Mouse (Mus musculus): ENCODE measurements around the gene Rfx4. TPM values are rescaled to one million over a fixed set of nuclear protein-coding genes. Genes with fewer than 3 reads are reported as not detected.

Rfx4 gene
- polyA plus RNA-seq (2016; fragmentation: Nextera tagmentation; extraction: Ambion mirVana): 53.5 and 56.0 TPM in 2 replicates

DNA sequence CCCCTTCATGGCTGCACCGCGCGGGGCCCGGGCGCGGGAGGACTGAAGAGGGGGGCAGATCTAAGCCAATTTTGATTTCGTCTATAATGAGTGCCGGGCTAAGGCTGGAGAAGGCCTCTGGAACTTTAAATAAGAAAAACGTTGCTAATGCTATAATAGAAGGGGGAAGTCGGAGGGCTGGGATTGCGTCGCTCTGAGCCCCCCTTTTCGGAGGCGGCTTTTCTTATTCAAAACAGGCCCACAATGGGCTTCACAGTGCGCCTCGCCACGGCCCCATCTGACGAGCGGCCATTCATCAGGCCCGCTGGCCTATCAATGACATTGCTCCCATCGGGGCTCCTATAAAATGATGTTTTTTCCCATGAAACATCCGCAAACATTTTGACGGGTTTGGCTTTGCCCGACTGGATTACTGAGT is at the start of gene Rfx4:
Rfx4 (plus strand) TSS at position 277 of the 418 bp plus-strand sequence.
- Histone ChIP-seq H3K4me2 (replicated peaks) (peak within 1 kb of the TSS; percentile 73), H3K27me3 (peaks cover 47% of the 10 kb centered on the region), H3K9me3 (no peaks in the 10 kb centered on the region), H3K4me1 (peaks cover 66% of the 10 kb centered on the region), H3K9ac (replicated peaks) (peak within 1 kb of the TSS; percentile 86), H3K27ac (replicated peaks) (peak within 1 kb of the TSS; percentile 93), H3K36me3 (no peaks in the 10 kb centered on the region), H3K4me3 (peak within 1 kb of the TSS; percentile 68)
- WGBS: under 1% methylated on average over 24 of the region's 24 CpGs
- ATAC-seq (ENCODE audit: low FRiP score, low read depth): peak; percentile 78

- Histone ChIP-seq H3K4me2 (replicated peaks) (no peak overlapping the region), H3K36me3 (0 out of 2 replicates have a peak, but pooled peaks cover 4% of the 10 kb centered on the region), H3K9me3 (no peaks in the 10 kb centered on the region), H3K4me1 (peaks cover 54% of the 10 kb centered on the region), H3K4me3 (no peak overlapping the region), H3K9ac (replicated peaks) (no peak overlapping the region), H3K27ac (replicated peaks) (peak overlapping the region; percentile 30; the same call in 1 of the 2 replicates), H3K27me3 (peaks cover 28% of the 10 kb centered on the region)
- no peak for ATAC-seq (ENCODE audit: low FRiP score, low read depth)
- 22% methylated on average over 8 of the region's 8 CpGs for WGBS
These were observed 49.3 kb upstream of the Rfx4 start for GRCm38 (mm10) chr10:84706543-84706942.

GRCm38 (mm10) chr10:84707226-84707625 is 48.6 kb upstream of the Rfx4 start:
- Histone ChIP-seq H3K4me1 (peaks cover 61% of the 10 kb centered on the region), H3K4me2 (replicated peaks) (no peak overlapping the region), H3K27me3 (peaks cover 26% of the 10 kb centered on the region), H3K9ac (replicated peaks) (no peak overlapping the region), H3K9me3 (no peaks in the 10 kb centered on the region), H3K4me3 (no peak overlapping the region), H3K27ac (replicated peaks) (peak overlapping the region; percentile 79), H3K36me3 (0 out of 2 replicates have a peak, but pooled peaks cover 3% of the 10 kb centered on the region)
- 23% methylated on average over 6 of the region's 6 CpGs for WGBS
- 0 out of 2 replicates have a peak, but pooled peaks have one; percentile 8 for ATAC-seq (ENCODE audit: low FRiP score, low read depth)

DNA sequence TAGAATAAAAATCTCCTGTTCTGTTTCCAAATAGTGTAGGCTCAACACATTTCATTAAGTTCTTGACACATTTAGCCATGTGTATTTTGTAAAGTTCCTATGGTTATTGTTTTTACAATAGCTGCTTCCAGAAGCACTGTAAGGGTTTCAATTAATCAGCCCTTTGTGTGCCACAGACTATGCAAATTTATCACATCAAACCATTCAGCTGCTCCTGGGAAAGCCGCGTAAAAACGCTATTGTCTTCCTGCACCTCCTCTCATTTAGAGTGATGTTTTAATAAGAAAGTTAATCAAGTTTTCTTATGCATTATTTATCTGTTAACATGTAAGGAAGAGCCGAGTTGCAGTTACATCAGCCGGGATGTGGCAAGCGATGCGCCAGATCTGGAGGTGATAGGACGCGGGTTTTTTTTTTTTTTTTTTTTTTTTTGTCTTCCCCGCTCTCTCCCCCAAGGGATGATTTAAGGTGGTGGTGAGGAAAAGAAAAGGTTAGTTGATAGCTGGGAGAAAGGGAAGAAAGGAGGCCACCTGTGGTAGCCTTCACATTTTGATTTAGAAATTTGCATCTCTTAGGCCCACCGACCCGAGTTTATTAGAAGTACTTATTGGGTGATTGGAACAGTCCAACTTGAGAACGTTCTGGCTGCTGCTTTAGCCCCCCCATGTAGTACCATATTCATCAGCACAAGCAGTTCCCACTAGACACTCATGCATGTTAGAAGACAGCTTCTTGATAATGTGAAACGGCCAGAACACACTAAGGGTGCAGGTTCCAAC is 47.9 kb upstream of the Rfx4 start:
- peaks cover 68% of the 10 kb centered on the region for H3K4me1 ChIP-seq
- no peak for ATAC-seq (ENCODE audit: low FRiP score, low read depth)
- no peak overlapping the region for H3K4me3 ChIP-seq
- H3K4me2 ChIP-seq (replicated peaks): no peak overlapping the region
- no peaks in the 10 kb centered on the region for H3K9me3 ChIP-seq
- WGBS: 10% methylated on average over 14 of the region's 14 CpGs
- peaks cover 24% of the 10 kb centered on the region for H3K27me3 ChIP-seq
- H3K9ac ChIP-seq (replicated peaks): no peak overlapping the region
- H3K36me3 ChIP-seq: no peaks in the 10 kb centered on the region
- H3K27ac ChIP-seq (replicated peaks): peak overlapping the region; percentile 79

DNA sequence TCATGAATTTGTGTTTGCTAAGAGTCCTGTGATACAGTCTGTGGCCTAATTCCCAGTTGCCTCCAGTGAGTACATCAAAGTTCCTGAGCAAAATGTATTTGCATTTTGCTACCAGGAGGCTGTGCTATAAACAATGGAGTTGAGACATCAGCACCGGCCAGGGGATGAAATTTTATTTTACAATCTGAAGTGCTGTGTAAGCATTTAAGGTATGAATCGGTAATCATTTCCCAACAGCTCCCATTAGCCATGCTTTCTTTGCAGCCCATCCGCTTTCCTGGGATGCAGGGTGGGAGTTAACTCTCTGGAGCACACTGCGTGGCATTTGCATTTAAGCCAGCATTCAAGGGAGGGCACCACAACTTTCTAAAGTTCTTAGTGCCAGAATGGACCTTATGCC is 45.7 kb upstream of the Rfx4 start:
- H3K27me3 ChIP-seq: peaks cover 35% of the 10 kb centered on the region
- ATAC-seq (ENCODE audit: low FRiP score, low read depth): 0 out of 2 replicates have a peak, but pooled peaks have one; percentile 31
- H3K4me2 ChIP-seq (replicated peaks): no peak overlapping the region
- WGBS: 9% methylated on average over 4 of the region's 4 CpGs
- no peaks in the 10 kb centered on the region for H3K9me3 ChIP-seq
- H3K36me3 ChIP-seq: no peaks in the 10 kb centered on the region
- H3K9ac ChIP-seq (replicated peaks): no peak overlapping the region
- H3K27ac ChIP-seq (replicated peaks): peak overlapping the region; percentile 63
- H3K4me3 ChIP-seq: no peak overlapping the region
- H3K4me1 ChIP-seq: peaks cover 71% of the 10 kb centered on the region

GRCm38 (mm10) chr10:84710827-84711226 is 45.0 kb upstream of the Rfx4 start:
- H3K4me1 ChIP-seq: peaks cover 69% of the 10 kb centered on the region
- 0 out of 2 replicates have a peak overlapping the region, but pooled peaks have one; percentile 9 for H3K4me2 ChIP-seq (replicated peaks)
- ATAC-seq (ENCODE audit: low FRiP score, low read depth): peak; percentile 80
- H3K27ac ChIP-seq (replicated peaks): peak overlapping the region; percentile 86
- H3K27me3 ChIP-seq: peaks cover 30% of the 10 kb centered on the region
- no peaks in the 10 kb centered on the region for H3K9me3 ChIP-seq
- H3K9ac ChIP-seq (replicated peaks): no peak overlapping the region
- WGBS: 20% methylated on average over 4 of the region's 4 CpGs
- H3K4me3 ChIP-seq: no peak overlapping the region
- H3K36me3 ChIP-seq: no peaks in the 10 kb centered on the region

GRCm38 (mm10) chr10:84711479-84711878 is 44.4 kb upstream of the Rfx4 start:
- H3K27me3 ChIP-seq: peaks cover 30% of the 10 kb centered on the region
- no peak overlapping the region for H3K4me3 ChIP-seq
- no peaks in the 10 kb centered on the region for H3K9me3 ChIP-seq
- peak overlapping the region; percentile 39; the same call in 1 of the 2 replicates for H3K9ac ChIP-seq (replicated peaks)
- ATAC-seq (ENCODE audit: low FRiP score, low read depth): peak; percentile 31
- peaks cover 5% of the 10 kb centered on the region; the same call in 1 of the 2 replicates for H3K36me3 ChIP-seq
- H3K4me1 ChIP-seq: peaks cover 63% of the 10 kb centered on the region
- WGBS: 23% methylated on average over 8 of the region's 8 CpGs
- peak overlapping the region; percentile 34 for H3K4me2 ChIP-seq (replicated peaks)
- peak overlapping the region; percentile 86 for H3K27ac ChIP-seq (replicated peaks)

GRCm38 (mm10) chr10:84711940-84712339 is 43.9 kb upstream of the Rfx4 start:
- peak overlapping the region; percentile 34 for H3K4me2 ChIP-seq (replicated peaks)
- WGBS: 35% methylated on average over 5 of the region's 5 CpGs
- H3K4me3 ChIP-seq: no peak overlapping the region
- no peaks in the 10 kb centered on the region for H3K9me3 ChIP-seq
- peak overlapping the region; percentile 39; the same call in 1 of the 2 replicates for H3K9ac ChIP-seq (replicated peaks)
- peaks cover 33% of the 10 kb centered on the region for H3K27me3 ChIP-seq
- peak overlapping the region; percentile 86 for H3K27ac ChIP-seq (replicated peaks)
- H3K4me1 ChIP-seq: peaks cover 58% of the 10 kb centered on the region
- H3K36me3 ChIP-seq: peaks cover 9% of the 10 kb centered on the region; the same call in 1 of the 2 replicates
- no peak for ATAC-seq (ENCODE audit: low FRiP score, low read depth)

DNA sequence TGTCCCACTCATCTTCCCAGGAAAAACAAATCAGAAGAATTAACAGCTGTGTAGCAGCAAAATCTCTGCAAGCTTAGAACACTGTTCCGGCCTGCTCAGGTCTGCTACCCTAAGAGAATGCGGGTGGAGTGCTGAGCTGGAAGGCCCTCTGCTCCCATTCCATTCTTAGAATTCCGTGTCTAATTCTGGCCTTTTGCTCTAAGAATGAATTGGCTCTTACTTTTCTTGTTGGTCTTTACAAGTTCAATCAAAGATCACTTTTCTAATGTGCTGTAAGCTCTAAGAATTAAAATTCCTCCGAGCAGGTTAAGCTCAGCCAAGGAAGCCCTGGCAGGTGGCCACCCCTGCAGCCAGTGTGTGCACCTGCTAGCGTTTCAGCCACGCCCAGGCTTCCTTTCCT is 43.3 kb upstream of the Rfx4 start:
- Histone ChIP-seq H3K4me1 (peaks cover 52% of the 10 kb centered on the region), H3K4me3 (no peak overlapping the region), H3K4me2 (replicated peaks) (no peak overlapping the region), H3K36me3 (peaks cover 9% of the 10 kb centered on the region; the same call in 1 of the 2 replicates), H3K9me3 (no peaks in the 10 kb centered on the region), H3K9ac (replicated peaks) (no peak overlapping the region), H3K27ac (replicated peaks) (peak overlapping the region; percentile 35), H3K27me3 (peaks cover 33% of the 10 kb centered on the region)
- no peak for ATAC-seq (ENCODE audit: low FRiP score, low read depth)
- 58% methylated on average over 6 of the region's 6 CpGs for WGBS

GRCm38 (mm10) chr10:84713043-84713442 is 42.8 kb upstream of the Rfx4 start:
- H3K36me3 ChIP-seq: peaks cover 9% of the 10 kb centered on the region; the same call in 1 of the 2 replicates
- H3K27me3 ChIP-seq: peaks cover 33% of the 10 kb centered on the region
- H3K9ac ChIP-seq (replicated peaks): no peak overlapping the region
- no peak overlapping the region for H3K4me3 ChIP-seq
- H3K27ac ChIP-seq (replicated peaks): peak overlapping the region; percentile 35
- ATAC-seq (ENCODE audit: low FRiP score, low read depth): no peak
- no peak overlapping the region for H3K4me2 ChIP-seq (replicated peaks)
- 61% methylated on average over 10 of the region's 10 CpGs for WGBS
- no peaks in the 10 kb centered on the region for H3K9me3 ChIP-seq
- peaks cover 47% of the 10 kb centered on the region for H3K4me1 ChIP-seq

- WGBS: 85% methylated on average over 7 of the region's 7 CpGs
- no peak for ATAC-seq (ENCODE audit: low FRiP score, low read depth)
- peaks cover 26% of the 10 kb centered on the region for H3K36me3 ChIP-seq
- peaks cover 25% of the 10 kb centered on the region; the same call in 1 of the 2 replicates for H3K4me1 ChIP-seq
- H3K27ac ChIP-seq (replicated peaks): no peak overlapping the region
- no peak overlapping the region for H3K4me3 ChIP-seq
- peaks cover 25% of the 10 kb centered on the region for H3K27me3 ChIP-seq
- H3K9me3 ChIP-seq: no peaks in the 10 kb centered on the region
- H3K4me2 ChIP-seq (replicated peaks): no peak overlapping the region
- no peak overlapping the region for H3K9ac ChIP-seq (replicated peaks)
These were observed 40.2 kb upstream of the Rfx4 start for GRCm38 (mm10) chr10:84715639-84716038.

GRCm38 (mm10) chr10:84716581-84716980 is 39.3 kb upstream of the Rfx4 start:
- peaks cover 25% of the 10 kb centered on the region for H3K27me3 ChIP-seq
- no peaks in the 10 kb centered on the region for H3K9me3 ChIP-seq
- no peak for ATAC-seq (ENCODE audit: low FRiP score, low read depth)
- H3K36me3 ChIP-seq: peaks cover 35% of the 10 kb centered on the region
- no peak overlapping the region for H3K4me3 ChIP-seq
- H3K9ac ChIP-seq (replicated peaks): no peak overlapping the region
- no peak overlapping the region for H3K4me2 ChIP-seq (replicated peaks)
- H3K4me1 ChIP-seq: peaks cover 20% of the 10 kb centered on the region; the same call in 1 of the 2 replicates
- 94% methylated on average over 7 of the region's 7 CpGs for WGBS
- no peak overlapping the region for H3K27ac ChIP-seq (replicated peaks)

Measured in midbrain, embryonic 12.5 days (tissue).